Mouse (Mus musculus): Measurements from ENCODE around the gene Ttpal. TPM values are rescaled to one million over a fixed set of nuclear protein-coding genes. Genes with fewer than 3 reads are reported as not detected.
"Not testable (repeated sequence)": the region's sequence is repeated elsewhere in the genome, so short reads cannot be mapped to it uniquely, and the experiment has no call there.

Ttpal gene
- polyA plus RNA-seq, 1 experiment from 2014 or later: 10.4 TPM

GRCm38 (mm10) chr2:163644575-163645385 is 42.7 kb downstream of the Ttpal start, which contains the start of gene Serinc3:
Gene Serinc3, minus strand, starts transcription at chr2:163645131.
- H3K9me3 ChIP-seq (replicated peaks): no peaks in the 10 kb centered on the region
- H3K36me3 ChIP-seq (replicated peaks): peaks cover 24% of the 10 kb centered on the region
- no peaks in the 10 kb centered on the region for H3K27me3 ChIP-seq
- H3K4me1 ChIP-seq (replicated peaks): peaks cover 40% of the 10 kb centered on the region
- H3K27ac ChIP-seq (replicated peaks): peak within 1 kb of the TSS; percentile 100
- WGBS (ENCODE audit: insufficient replicate concordance): under 1% methylated on average over 73 of the region's 74 CpGs
- ATAC-seq (ENCODE audit: insufficient read depth): peak; percentile 86
- peak within 1 kb of the TSS; percentile 98 for H3K9ac ChIP-seq
- peak within 1 kb of the TSS; percentile 79 for H3K4me2 ChIP-seq
- H3K4me3 ChIP-seq (replicated peaks): peak within 1 kb of the TSS; percentile 88

GRCm38 (mm10) chr2:163645700-163646460 is 43.8 kb downstream of the Ttpal start:
- peaks cover 13% of the 10 kb centered on the region for H3K36me3 ChIP-seq (replicated peaks)
- peaks cover 29% of the 10 kb centered on the region for H3K4me1 ChIP-seq (replicated peaks)
- no peaks in the 10 kb centered on the region for H3K27me3 ChIP-seq
- H3K4me3 ChIP-seq (replicated peaks): peak overlapping the region; percentile 88
- 45% methylated on average over 11 of the region's 11 CpGs for WGBS (ENCODE audit: insufficient replicate concordance)
- peak overlapping the region; percentile 54 for H3K9ac ChIP-seq
- peak overlapping the region; percentile 79 for H3K4me2 ChIP-seq
- peak overlapping the region; percentile 100 for H3K27ac ChIP-seq (replicated peaks)
- H3K9me3 ChIP-seq (replicated peaks): no peaks in the 10 kb centered on the region; the same call in 1 of the 2 replicates
- ATAC-seq (ENCODE audit: insufficient read depth): no peak

GRCm38 (mm10) chr2:163646461-163647080 is 44.5 kb downstream of the Ttpal start:
- Histone ChIP-seq H3K9ac (no peak overlapping the region), H3K9me3 (replicated peaks) (no peaks in the 10 kb centered on the region; the same call in 1 of the 2 replicates), H3K4me1 (replicated peaks) (peaks cover 23% of the 10 kb centered on the region), H3K27ac (replicated peaks) (no peak overlapping the region), H3K27me3 (no peaks in the 10 kb centered on the region), H3K36me3 (replicated peaks) (peaks cover 6% of the 10 kb centered on the region), H3K4me3 (replicated peaks) (no peak overlapping the region), H3K4me2 (no peak overlapping the region)
- no peak for ATAC-seq (ENCODE audit: insufficient read depth)
- WGBS (ENCODE audit: insufficient replicate concordance): 77% methylated on average over 5 of the region's 5 CpGs

GRCm38 (mm10) chr2:163655699-163656098 is 53.6 kb downstream of the Ttpal start:
- not testable (repeated sequence) for ATAC-seq (ENCODE audit: insufficient read depth); H3K27ac ChIP-seq (replicated peaks); H3K27me3 ChIP-seq; H3K36me3 ChIP-seq (replicated peaks); H3K9me3 ChIP-seq (replicated peaks); H3K4me2 ChIP-seq; H3K4me3 ChIP-seq (replicated peaks); H3K9ac ChIP-seq
- peaks cover 27% of the 10 kb centered on the region for H3K4me1 ChIP-seq (replicated peaks)
- WGBS (ENCODE audit: insufficient replicate concordance): 85% methylated on average over 9 of the region's 12 CpGs

- Histone ChIP-seq H3K27ac (replicated peaks) (no peak overlapping the region), H3K9ac (no peak overlapping the region), H3K36me3 (replicated peaks) (0 out of 2 replicates have a peak, but pooled peaks cover 4% of the 10 kb centered on the region), H3K9me3 (replicated peaks) (no peaks in the 10 kb centered on the region), H3K4me3 (replicated peaks) (no peak overlapping the region), H3K27me3 (no peaks in the 10 kb centered on the region), H3K4me1 (replicated peaks) (peaks cover 44% of the 10 kb centered on the region), H3K4me2 (no peak overlapping the region)
- no peak for ATAC-seq (ENCODE audit: insufficient read depth)
- WGBS (ENCODE audit: insufficient replicate concordance): 74% methylated on average over 2 of the region's 2 CpGs
These were observed 55.4 kb downstream of the Ttpal start for GRCm38 (mm10) chr2:163657486-163657885.

GRCm38 (mm10) chr2:163657975-163658886 is 56.1 kb downstream of the Ttpal start, which contains the start of gene Pkig:
Gene Pkig, plus strand, starts transcription at chr2:163658386.
- peak within 1 kb of the TSS; percentile 96 for H3K4me3 ChIP-seq (replicated peaks)
- peak within 1 kb of the TSS; percentile 88 for H3K4me2 ChIP-seq
- H3K9me3 ChIP-seq (replicated peaks): no peaks in the 10 kb centered on the region
- H3K27ac ChIP-seq (replicated peaks): peak within 1 kb of the TSS; percentile 85
- under 1% methylated on average over 71 of the region's 71 CpGs for WGBS (ENCODE audit: insufficient replicate concordance)
- no peaks in the 10 kb centered on the region for H3K27me3 ChIP-seq
- peaks cover 46% of the 10 kb centered on the region for H3K4me1 ChIP-seq (replicated peaks)
- 0 out of 2 replicates have a peak, but pooled peaks cover 4% of the 10 kb centered on the region for H3K36me3 ChIP-seq (replicated peaks)
- peak within 1 kb of the TSS; percentile 89 for H3K9ac ChIP-seq
- ATAC-seq (ENCODE audit: insufficient read depth): peak; percentile 87

GRCm38 (mm10) chr2:163658941-163659340 is 56.8 kb downstream of the Ttpal start:
- Histone ChIP-seq H3K4me1 (replicated peaks) (peaks cover 47% of the 10 kb centered on the region), H3K27me3 (no peaks in the 10 kb centered on the region), H3K36me3 (replicated peaks) (0 out of 2 replicates have a peak, but pooled peaks cover 4% of the 10 kb centered on the region), H3K9me3 (replicated peaks) (no peaks in the 10 kb centered on the region), H3K4me3 (replicated peaks) (peak overlapping the region; percentile 96), H3K9ac (peak overlapping the region; percentile 89), H3K4me2 (peak overlapping the region; percentile 88), H3K27ac (replicated peaks) (peak overlapping the region; percentile 85)
- ATAC-seq (ENCODE audit: insufficient read depth): peak; percentile 35
- 2% methylated on average over 8 of the region's 8 CpGs for WGBS (ENCODE audit: insufficient replicate concordance)

- Histone ChIP-seq H3K36me3 (replicated peaks) (0 out of 2 replicates have a peak, but pooled peaks cover 4% of the 10 kb centered on the region), H3K4me3 (replicated peaks) (peak overlapping the region; percentile 96), H3K9me3 (replicated peaks) (no peaks in the 10 kb centered on the region), H3K9ac (peak overlapping the region; percentile 89), H3K27ac (replicated peaks) (peak overlapping the region; percentile 85), H3K4me2 (peak overlapping the region; percentile 88), H3K27me3 (no peaks in the 10 kb centered on the region), H3K4me1 (replicated peaks) (peaks cover 49% of the 10 kb centered on the region)
- no peak for ATAC-seq (ENCODE audit: insufficient read depth)
- WGBS (ENCODE audit: insufficient replicate concordance): 68% methylated on average over 12 of the region's 12 CpGs
These were observed 57.3 kb downstream of the Ttpal start for GRCm38 (mm10) chr2:163659431-163659830.

GRCm38 (mm10) chr2:163660103-163660701 is 58.1 kb downstream of the Ttpal start:
- H3K4me1 ChIP-seq (replicated peaks): peaks cover 49% of the 10 kb centered on the region
- WGBS (ENCODE audit: insufficient replicate concordance): 40% methylated on average over 5 of the region's 5 CpGs
- peak overlapping the region; percentile 85 for H3K27ac ChIP-seq (replicated peaks)
- no peaks in the 10 kb centered on the region for H3K27me3 ChIP-seq
- no peak overlapping the region for H3K4me3 ChIP-seq (replicated peaks)
- H3K4me2 ChIP-seq: peak overlapping the region; percentile 88
- ATAC-seq (ENCODE audit: insufficient read depth): no peak
- 0 out of 2 replicates have a peak, but pooled peaks cover 4% of the 10 kb centered on the region for H3K36me3 ChIP-seq (replicated peaks)
- H3K9me3 ChIP-seq (replicated peaks): no peaks in the 10 kb centered on the region
- 0 out of 2 replicates have a peak overlapping the region, but pooled peaks have one; percentile 0 for H3K9ac ChIP-seq
